Mouse (Mus musculus) cerebellum, adult 2 months (tissue): ENCODE measurements around the gene Sec24b.

Experiments used
- CTCF ChIP-seq: fragments of 200-500 bp; IDR thresholded peaks from 2 replicates; pipeline ENCODE4 v1.5.1; 2011; ENCODE audit warnings: low read depth, mild to moderate bottlenecking, control low read depth, low read length, moderate library complexity, borderline replicate concordance; ENCODE audit not compliant: insufficient read depth
- POLR2A ChIP-seq: fragments of 200-500 bp; IDR thresholded peaks from 2 replicates; pipeline ENCODE4 v1.6.1; 2011; ENCODE audit warnings: low read length, control low read depth, borderline replicate concordance; ENCODE audit not compliant: insufficient read depth

- TF ChIP-seq CTCF (no peak), POLR2A (no peak)
Observed at GRCm38 (mm10) chr3:130061281-130061680, at the start of gene Sec24b.
